Mouse (Mus musculus): ENCODE measurements at regions not wholly inside any gene's neighbourhood (a gene's known extent, or its start where the extent isn't known, plus 50 kb on each side); places are given as distances from the start of the nearest gene placed in this dataset.

GRCm38 (mm10) chr9:118404867-118405266 is 73.1 kb upstream of the Eomes start:
- DNase-seq (ENCODE audit: low spot score in 2 of 2) = no peak

GRCm38 (mm10) chr9:118405926-118406518 is 72.0 kb upstream of the Eomes start:
- DNase-seq (ENCODE audit: low spot score in 2 of 2) = no peak

- DNase-seq (ENCODE audit: low spot score in 2 of 2) = no peak
Measured at GRCm38 (mm10) chr9:118416032-118416431, 62.0 kb upstream of the Eomes start.

GRCm38 (mm10) chr9:118416475-118416874 is 61.5 kb upstream of the Eomes start:
- DNase-seq (ENCODE audit: low spot score in 2 of 2) = no peak

GRCm38 (mm10) chr9:118424344-118424743 is 53.7 kb upstream of the Eomes start:
- DNase-seq (ENCODE audit: low spot score in 2 of 2) = no peak
